Mouse (Mus musculus) inflammation-experienced regulatory T-cells, adult 16 weeks (primary cell): ENCODE results near the gene Cep85l. TPM values are rescaled to one million over a fixed set of nuclear protein-coding genes. Genes with fewer than 3 reads are reported as not detected.

Experiments
- polyA plus RNA-seq: library from polyadenylated mRNA; unstranded; fragments of 100-300 nt; shearing (Covaris generic); gene quantifications from one replicate; pipeline ENCODE4 v1.2.1, GENCODE M21; 2017

The Cep85l gene
- 3.2 TPM for polyA plus RNA-seq

GRCm38 (mm10) chr10:53379709-53380106, at the start of gene Cep85l:
Cep85l (minus strand) TSS chr10:53379947.

GRCm38 (mm10) chr10:53337162-53337923, 42.4 kb downstream of the Cep85l start, which contains the start of gene Pln:
Pln (plus strand) TSS chr10:53337667.

Other genes with a start within 250 kb of the Cep85l start
- 2.0 TPM for gene Pln, start 42.3 kb downstream of the Cep85l start, polyA plus RNA-seq
- 26.1 TPM for gene Asf1a, start 216.8 kb upstream of the Cep85l start, polyA plus RNA-seq